Mouse (Mus musculus): Measurements from ENCODE around the gene Mmp14.
A peak's percentile ranks its signal among the peaks of the same experiment; 100 is the strongest.

The Mmp14 gene

DNA sequence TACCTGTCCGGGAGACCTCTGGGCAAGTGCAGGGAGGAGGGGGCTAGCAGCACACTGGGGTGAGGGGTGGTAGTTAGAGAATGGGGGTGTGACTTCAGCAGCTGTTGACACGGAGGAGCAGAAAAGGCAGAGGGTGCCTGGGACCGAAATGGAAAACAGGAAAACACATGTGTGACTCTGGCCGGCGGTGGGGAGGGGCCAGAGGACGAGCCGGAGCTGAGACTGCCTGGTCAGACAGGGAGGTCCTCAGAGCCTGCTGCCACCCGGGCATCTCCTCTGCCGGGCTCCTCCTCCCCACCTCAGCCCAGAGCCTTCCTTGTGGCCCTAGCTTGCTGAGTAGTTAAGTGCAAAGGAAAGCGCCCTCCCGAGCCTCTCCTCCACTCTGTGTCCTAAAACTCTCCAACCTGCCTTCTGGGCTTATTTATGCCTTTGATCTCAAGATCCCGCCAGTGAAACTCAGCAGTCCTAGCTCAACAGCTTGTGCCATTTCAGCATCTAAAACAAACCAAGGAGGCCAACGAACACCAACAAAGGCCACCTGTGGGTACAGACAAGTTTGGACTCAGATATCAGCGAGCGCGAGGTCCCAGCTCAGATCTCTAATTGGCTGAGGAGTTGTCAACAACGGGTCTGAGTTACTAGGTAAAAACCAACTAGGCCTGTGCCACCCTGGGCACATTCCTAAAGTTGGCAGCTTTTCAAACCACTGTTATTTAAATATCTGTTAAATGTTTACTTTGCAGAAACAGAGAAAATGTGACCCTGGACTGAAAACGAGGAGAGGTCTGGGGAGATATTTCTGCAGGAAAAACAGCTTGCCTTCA is 17.3 kb upstream of the Mmp14 start:
- no peak for DNase-seq (ENCODE audit: low spot score)

DNA sequence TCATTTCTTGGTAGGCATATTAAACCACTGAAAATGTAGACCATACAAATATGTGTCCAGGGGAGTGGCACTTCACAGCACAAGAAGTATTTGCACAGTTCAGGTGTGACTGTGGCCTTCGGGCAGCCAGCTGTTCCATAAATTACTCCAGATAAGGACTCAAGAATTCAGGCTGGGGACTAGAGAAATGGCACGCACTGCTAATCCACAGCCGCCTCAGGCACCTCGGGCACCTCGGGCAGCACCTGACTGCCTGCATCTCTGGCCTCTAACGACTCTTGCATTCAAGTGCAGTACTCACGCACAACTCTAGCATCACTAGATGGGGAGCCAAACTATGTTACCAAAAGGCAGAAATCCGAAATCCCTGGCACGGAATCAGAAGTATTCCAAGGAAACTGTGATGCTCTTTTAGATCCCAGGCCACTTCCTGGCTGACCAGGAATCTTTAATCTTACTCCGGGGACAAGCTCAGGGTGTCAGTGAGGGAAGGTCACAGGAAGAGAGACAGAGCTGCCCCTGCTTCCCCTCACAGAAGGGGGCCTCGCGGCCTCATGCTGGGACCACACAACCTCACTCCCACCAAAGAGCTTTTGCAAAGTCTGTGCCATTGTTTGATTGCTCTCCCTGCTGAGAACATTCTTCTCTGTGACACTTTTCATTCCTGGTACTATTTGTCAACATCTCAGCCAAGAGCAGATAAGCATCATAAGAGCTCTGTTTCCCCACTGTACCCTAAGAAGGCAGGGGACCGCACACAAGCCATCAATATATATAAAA is 16.0 kb upstream of the Mmp14 start:
- no peak for DNase-seq (ENCODE audit: low spot score)

- DNase-seq (ENCODE audit: low spot score), result no peak
These were observed 15.1 kb upstream of the Mmp14 start for GRCm38 (mm10) chr14:54416229-54416775.

DNA sequence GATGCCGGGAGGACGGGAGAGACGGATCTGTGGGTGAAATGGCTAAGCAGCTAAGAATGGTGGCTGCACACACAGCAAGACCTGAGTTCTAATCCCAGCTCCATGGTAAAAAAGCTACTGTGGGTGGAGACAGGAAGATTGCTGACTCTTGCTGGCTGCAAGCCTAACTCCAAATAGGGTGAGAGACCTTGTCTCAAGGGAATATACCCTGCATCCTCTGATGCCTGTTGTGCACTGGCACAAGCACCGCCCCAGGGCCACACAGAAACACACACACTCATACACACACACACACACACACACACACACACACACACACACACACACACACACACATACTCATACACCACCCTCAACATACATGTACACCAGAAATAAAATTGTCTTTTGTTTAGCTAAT is 14.6 kb upstream of the Mmp14 start:
- DNase-seq (ENCODE audit: low spot score), result no peak

DNA sequence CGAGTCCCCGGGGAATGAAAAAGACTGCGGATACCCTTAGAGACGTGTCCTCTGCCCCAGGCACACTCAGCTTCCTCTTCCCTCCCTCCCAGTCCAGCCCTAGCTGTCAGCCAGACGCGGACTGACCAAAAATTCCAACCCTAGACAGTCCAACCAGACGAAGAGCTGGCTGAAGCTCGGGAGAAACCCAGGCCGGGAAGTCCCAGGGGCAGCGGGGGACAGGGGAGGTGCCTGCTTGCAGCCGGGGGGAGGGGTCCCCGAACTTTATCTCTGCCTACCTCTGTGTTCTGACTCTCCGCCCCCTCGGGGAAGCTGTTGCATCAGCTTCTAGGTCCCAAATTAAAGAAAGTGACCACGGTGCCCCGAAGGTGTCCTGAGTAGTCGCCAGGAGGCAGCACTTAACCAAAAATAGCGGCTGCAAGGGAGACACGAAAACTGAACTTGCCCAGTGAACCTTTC is 13.8 kb upstream of the Mmp14 start, which contains the start of gene Slc7a7:
Slc7a7 (minus strand) TSS at position 158 of the 459 bp plus-strand sequence.
- no peak for DNase-seq (ENCODE audit: low spot score)

DNA sequence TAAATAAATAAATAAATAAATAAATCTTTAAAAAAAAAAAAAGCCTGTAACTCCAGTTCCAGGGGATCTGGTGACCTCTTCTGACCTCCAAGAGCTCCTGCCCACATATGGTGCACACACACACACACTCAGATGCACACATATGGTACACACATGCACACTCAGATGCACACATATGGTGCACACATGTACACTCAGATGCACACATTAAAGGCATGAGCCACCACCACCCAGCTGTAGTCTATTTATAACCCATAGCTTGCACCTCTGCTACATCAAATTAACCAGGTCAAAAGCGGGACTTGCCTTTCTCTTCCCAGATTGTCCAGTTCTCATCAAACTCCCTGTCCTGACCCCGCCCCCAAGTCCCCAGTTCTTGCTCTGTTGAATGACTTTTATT is 10.4 kb upstream of the Mmp14 start:
- no peak for DNase-seq (ENCODE audit: low spot score)

DNA sequence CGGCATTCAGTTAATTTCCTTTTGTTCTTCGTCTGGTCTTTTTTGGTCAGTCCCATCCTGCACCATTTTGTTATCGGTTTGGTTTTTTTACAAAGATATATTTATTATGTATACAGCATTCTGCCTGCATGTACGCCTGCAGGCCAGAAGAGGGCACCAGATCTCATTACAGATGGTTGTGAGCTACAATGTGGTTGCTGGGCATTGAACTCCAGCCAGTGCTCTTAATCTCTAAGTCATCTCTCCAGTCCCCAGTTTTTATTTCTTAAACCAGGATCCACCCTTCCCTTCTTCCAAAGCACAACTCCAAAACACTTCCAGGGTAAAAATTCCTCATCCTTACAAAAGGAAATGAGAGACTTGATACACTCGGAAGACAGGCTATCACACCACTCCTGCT is 8.0 kb upstream of the Mmp14 start:
- DNase-seq (ENCODE audit: low spot score), result no peak

DNA sequence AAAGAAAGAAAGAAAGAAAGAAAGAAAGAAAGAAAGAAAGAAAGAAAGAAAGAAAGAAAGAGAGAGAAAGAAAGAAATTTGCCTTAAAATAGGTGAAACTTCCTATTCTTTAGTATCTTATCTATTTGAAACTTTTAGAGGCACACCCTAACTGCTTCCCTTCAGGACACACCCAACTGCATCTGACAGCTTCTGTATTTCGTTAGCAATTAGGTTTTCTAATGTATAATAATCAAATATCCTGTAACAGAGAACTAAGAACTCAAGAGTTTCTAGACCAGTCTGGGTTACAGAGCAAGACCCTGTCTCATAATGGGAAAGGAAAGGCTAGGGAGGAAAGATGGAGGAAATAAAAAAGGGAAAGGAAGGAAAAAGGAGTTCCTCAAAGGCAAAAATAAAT is 6.8 kb upstream of the Mmp14 start:
- DNase-seq (ENCODE audit: low spot score), result no peak

- no peak for DNase-seq (ENCODE audit: low spot score)
These were observed 5.9 kb upstream of the Mmp14 start for GRCm38 (mm10) chr14:54425540-54425939.

DNA sequence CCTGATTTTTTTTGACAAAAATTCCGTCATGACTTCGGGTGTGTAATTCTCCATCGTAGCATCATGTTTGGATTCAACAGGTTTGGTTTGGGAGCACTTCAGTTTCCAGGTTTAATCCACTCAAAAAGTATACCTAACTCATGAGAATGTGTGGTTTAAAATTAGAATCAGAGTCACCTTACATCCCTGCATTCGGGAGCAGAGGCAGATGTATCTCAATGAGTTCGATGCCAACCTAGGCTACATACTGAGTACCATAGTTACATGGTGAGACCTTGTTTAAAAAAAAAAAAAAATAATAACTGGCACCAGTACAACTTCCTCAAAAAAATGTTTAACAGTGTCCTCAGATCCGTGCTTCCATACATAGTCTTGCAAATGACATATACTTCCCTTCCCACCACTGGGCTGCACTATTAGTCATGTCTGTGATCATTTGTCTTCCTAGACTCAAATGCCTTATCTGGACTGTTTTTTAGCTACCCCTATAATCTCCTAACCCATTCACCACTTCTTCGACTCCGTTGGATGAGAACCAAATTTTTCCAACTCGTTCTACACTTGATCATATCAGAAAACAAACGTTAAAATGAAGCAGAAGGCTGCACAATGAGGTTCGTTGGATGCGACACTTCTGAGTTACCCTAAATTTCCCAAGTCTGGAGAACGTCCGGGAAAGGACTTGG is 5.3 kb upstream of the Mmp14 start:
- no peak for DNase-seq (ENCODE audit: low spot score)

GRCm38 (mm10) chr14:54426689-54427398 is 4.6 kb upstream of the Mmp14 start, which contains the start of gene Mrpl52:
Gene Mrpl52, plus strand, starts transcription at chr14:54426909.
- peak; percentile 93 for DNase-seq (ENCODE audit: low spot score)

DNA sequence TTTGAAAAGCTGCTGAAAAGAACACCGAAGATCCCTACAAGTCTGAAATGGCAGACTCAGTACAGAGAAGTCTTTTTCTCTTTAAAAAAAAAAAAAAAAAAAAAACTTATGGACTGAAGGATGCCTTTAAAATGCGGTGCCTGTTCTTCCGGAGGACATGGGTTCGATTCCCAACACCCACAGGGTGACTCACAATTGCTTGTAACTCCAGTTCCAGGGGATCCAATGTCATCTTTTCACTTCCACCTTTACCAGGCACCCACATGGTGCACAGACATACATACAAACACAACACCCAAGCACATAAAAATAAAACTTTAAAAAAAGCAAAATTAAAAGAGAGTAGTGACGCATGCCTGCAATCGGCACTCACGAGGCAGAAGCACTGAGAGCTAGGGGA is 3.7 kb upstream of the Mmp14 start:
- no peak for DNase-seq (ENCODE audit: low spot score)

GRCm38 (mm10) chr14:54428421-54428820 is 3.0 kb upstream of the Mmp14 start:
- no peak for DNase-seq (ENCODE audit: low spot score)

GRCm38 (mm10) chr14:54429332-54430093 is 1.9 kb upstream of the Mmp14 start:
- DNase-seq (ENCODE audit: low spot score), result no peak

GRCm38 (mm10) chr14:54430406-54431145 is 836 bp upstream of the Mmp14 start:
- no peak for DNase-seq (ENCODE audit: low spot score)

DNA sequence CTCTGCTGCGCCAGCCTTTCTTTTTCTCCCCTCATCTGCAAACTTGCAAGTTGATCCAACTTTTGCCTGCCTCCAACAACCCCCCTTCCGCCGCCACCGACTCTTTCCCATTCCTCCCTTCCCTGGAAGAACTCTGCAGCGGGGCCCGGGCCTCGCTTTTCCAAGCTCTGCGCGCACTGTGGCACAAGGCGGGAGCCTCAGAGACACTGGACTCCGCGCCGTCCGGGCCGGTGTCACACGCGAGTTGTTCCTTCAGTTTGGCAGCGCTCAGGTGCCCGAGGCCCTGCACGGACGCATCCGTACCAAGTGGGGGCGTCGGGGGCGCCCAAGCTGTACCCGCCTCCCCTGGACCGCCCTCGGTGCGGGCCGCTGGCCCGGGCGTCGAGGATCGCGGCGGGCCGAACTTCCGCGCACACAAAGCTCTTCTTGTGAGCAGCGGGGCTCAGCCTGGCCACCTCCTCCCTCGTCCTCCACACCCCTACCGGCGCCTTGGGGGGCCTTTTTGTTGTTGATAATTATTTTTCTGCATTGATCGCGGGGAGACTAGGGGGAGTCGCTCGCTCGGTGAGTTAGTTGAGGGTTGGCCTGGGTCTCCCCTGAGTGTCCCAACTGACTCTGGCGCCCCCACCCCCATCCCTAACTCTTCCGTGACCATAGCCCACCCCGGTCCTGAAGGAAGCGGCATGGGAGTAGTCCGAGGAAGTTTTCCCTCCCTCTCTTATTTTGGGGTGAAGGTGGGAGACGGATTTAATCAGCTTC is 845 bp downstream of the Mmp14 start:
- no peak for DNase-seq (ENCODE audit: low spot score)

GRCm38 (mm10) chr14:54432837-54433830 is 1.7 kb downstream of the Mmp14 start:
- no peak for DNase-seq (ENCODE audit: low spot score)

DNA sequence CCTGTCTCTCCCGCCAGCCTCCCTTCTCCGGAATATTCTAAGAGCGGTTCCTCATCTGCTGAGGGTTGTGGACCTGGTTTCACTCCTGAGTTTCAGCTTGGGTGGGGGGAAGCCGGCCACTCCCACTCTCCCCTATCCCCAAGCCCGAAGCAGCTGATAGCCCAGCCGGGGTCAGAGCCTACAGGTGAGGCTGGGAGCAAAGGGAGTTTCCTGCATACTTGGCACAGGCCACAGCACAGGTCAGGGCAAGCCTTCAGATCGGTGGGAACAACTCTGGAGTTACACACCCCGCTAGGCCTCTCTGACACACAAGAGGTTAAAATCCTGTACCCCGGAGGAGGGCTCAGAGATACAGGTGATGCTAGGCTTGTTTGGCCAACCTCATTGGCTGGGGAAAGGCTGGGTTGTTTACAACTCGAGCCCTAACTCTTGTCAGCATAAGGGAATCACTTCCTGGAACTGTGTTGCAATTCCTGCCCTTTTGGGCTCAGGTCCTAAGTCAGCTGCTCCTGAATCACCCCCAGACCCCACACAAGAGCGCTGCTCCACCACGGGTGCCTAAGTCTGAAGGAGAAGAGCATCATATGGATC is 2.6 kb downstream of the Mmp14 start:
- no peak for DNase-seq (ENCODE audit: low spot score)
